Mouse (Mus musculus): ENCODE results near the gene C730034F03Rik.
A peak's percentile ranks its signal among the peaks of the same experiment; 100 is the strongest.

Gene C730034F03Rik

GRCm38 (mm10) chr15:89475611-89476474, 46.5 kb downstream of the C730034F03Rik start:
- peak; percentile 94 for DNase-seq (ENCODE audit: low spot score)

DNA sequence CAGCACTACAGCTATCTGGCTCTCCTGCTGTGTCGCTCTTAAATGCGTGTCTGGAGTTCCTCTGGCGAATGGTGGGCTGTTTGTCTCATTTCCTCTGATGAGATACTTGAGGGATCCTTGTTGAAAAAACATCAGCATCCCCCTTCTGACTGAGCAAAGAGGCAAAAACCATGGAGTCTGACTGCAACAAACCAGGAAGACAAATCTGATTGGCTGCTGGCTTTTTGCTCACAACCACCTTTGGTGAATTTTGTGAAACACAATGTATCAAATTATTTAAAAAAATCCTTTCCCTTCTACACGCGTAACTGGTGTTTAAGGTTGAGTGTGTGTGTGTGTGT, 47.1 kb downstream of the C730034F03Rik start:
- DNase-seq (ENCODE audit: low spot score) = no peak

- no peak for DNase-seq (ENCODE audit: low spot score)
Observed at GRCm38 (mm10) chr15:89477091-89477491, 47.7 kb downstream of the C730034F03Rik start, which contains the start of gene Arsa. TSS of gene Arsa (minus strand) at chr15:89477425.

DNA sequence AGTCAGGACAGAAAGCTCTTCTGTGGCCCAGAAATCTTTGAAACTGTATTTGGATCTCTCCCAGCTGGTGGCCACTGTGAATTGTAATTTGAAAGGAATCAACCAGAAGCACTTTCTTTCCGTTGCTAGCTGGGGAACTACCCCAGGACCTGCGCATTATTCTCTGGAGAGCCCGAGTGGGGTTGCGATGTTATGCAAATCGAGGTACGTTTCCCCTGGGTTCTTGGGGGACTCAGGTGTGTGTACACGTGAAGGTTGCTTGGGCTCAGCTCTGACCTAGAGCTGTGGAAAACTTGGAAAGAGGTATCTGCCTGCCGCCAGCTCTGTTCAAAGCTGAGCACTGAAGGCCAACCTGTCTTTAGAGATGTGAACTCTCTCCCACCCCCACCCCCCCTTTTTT, 48.4 kb downstream of the C730034F03Rik start:
- no peak for DNase-seq (ENCODE audit: low spot score)

- DNase-seq (ENCODE audit: low spot score) = no peak
Observed at GRCm38 (mm10) chr15:89478622-89479021, 49.2 kb downstream of the C730034F03Rik start.
